Mouse (Mus musculus) lung, postnatal 0 days (tissue): ENCODE data around the gene Scgb1c1.

Experiments
- CTCF ChIP-seq: IDR thresholded peaks from 2 replicates; pipeline ENCODE4 v1.5.1; 2016; ENCODE audit warnings: antibody characterized with exemption, mild to moderate bottlenecking
- EP300 ChIP-seq: IDR thresholded peaks from 2 replicates; pipeline ENCODE4 v1.6.1; 2016; ENCODE audit warnings: antibody characterized with exemption, mild to moderate bottlenecking, control low read depth

GRCm38 (mm10) chr7:140812850-140813249, 32.5 kb upstream of the Scgb1c1 start:
- TF ChIP-seq CTCF (no peak), EP300 (no peak)
